Mouse (Mus musculus) kidney, adult 9 months (tissue): Measurements from ENCODE around the gene Itm2b.

Source experiments
- DNase-seq: peaks from one replicate; pipeline ENCODE4 v3.0.0; 2022

Itm2b gene

DNA sequence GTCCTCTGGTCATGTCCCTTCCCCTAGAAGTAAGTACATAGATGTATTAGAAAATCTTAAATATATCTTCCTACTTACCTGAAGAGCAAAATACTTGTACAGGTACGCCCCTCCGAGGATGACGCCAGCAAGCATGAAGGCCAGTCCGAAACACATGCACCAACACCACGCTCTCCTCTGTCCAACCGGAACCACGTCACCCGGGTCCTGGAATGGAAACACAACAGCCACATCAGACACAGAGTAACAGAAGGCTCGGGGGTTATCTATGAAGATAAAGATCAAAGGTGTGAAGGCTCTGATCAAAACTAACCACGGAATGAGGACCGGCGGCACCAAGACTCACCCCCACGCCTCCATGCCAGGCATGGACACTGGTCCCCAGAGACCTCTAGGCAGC, 16.9 kb downstream of the Itm2b start:
- DNase-seq, result no peak

GRCm38 (mm10) chr14:73366278-73366677, 18.8 kb downstream of the Itm2b start:
- no peak for DNase-seq

DNA sequence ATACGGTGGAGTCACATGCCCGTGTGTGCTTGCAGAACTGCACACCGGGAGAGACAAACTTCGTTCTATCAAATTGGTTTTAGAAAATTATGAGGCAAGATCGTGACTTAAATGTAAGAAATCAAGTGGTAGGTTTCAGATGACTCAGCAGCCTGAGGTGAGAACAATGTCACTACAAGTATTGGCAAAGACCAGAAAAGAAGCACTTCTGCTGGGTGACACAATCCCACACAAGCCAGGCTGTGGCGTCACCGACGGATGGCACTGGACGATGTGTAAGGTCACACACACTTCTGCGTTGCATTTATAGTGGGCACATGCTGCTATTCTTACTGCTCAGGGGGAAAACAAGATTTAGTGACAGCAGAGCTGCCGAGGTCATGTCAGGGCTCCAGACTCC, 21.3 kb downstream of the Itm2b start:
- DNase-seq, result no peak

DNA sequence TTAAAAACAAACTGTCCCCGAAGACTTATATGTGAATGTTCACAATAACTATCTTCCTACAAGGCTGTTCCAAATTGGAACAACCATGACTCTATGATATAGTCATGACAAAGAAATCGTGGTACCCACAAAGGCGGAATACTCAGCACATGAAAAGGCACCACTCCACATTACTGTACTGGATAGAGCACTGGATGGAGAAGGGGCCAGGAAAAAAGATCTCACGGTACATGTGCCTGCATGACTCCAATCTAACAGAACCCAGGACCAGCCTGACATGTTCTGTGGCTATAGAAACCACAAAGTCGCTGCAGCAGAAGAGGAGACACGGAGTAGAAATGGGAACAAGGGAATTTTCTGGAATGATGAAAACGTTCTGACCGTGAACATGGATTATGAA, 30.4 kb downstream of the Itm2b start:
- no peak for DNase-seq

GRCm38 (mm10) chr14:73351118-73351517, 34.0 kb downstream of the Itm2b start:
- DNase-seq, result peak; percentile 81

DNA sequence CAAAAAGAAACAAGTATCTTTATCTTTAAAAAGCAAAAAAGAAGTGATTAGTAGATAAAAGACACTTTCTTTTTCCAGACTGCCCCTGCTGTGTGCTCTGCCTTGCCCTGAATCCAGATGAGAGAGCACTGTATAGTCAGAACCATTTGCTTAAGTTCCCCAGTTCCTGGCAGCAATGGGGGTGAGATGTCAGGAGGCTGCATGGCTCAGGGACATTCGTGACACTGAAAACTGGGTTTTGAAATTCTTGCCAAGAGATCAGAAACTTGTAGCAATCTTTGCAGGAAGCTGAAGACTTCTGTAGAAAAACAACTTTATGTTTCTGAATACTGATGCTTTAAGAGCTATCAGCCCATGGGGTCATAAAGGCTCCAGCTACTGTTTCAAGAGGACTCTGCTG, 35.1 kb downstream of the Itm2b start:
- DNase-seq, result no peak

DNA sequence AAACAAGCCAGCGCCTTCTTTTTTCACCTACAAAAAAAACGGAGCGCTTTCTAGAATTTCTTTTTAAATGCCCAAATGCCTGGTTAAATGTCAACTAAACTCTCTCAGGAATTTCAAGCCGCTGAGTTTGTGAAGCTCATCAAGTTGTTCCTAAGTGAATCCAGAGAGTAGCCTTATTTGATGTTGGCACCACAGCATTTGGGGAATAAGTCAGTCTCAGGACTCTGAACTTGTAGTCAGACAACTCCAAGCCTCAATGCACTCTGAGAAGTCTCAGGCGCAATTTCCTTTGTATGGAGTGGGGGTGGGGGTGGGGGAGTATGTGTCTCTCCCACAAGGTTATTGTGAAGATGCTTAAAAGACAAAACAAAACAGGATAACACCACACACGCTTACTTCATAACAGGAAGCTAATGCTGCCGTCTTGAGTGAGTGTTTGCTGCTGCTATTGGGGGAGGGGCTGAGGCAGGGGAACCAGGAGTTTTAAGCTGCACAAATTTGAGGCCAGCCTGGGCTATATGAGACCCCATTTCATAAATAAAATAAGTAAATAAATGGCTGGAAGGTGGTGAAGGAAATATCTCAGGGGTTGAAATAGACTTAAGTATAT, 35.9 kb downstream of the Itm2b start:
- DNase-seq, result peak; percentile 78

DNA sequence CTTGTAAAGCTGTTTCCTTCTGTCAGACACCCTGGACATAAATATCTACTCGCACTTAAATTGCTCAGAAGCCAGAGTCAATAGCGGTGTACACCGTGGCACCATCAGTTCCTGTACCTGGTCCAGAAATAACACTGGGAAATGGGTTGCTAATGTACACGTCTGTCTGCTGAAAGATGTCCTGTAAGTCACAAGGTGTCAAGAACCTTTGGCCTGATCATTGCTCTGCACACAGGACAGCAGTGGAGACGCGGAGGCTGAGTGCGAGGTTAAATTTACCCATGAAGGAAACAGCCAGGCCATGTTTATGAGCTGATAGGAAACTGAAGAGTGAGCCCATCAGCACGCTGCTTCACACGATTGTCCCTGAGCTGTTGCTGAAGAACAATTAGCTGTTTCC, 37.8 kb downstream of the Itm2b start:
- DNase-seq, result peak; percentile 46

- no peak for DNase-seq
These were observed 39.5 kb downstream of the Itm2b start for GRCm38 (mm10) chr14:73345614-73346013.

DNA sequence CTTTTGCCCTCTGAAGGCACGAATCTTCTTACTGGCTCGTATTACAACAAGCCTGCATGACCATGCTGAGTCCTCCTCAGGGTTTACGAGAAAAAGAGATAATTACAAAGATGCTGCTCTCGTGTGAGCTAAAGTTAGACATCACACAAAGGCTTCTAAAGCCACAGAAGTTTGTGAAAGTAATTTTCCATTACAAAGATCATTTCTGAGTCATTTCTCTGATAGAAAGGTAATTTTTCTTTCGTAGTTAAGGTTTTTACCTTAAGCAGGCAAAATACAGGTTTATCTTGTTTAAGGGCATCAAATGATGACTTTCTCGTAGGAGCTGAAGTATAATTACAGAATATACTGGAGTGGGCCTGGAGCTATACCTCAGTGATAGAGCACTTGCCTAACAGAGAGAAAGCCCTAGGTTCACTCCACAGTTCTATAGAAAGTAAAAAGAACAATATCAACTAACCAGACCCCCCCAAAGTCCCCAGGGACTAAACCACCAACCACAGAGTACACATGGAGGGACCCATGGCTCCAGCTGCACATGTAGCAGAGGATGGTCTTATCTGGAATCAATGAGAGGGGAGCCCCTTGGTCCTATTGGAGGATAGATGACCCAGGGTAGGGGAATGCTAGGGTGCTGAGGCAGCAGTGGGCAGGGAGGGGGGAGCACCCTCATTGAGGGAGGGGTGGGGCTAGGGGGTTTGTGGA, 44.9 kb downstream of the Itm2b start:
- DNase-seq, result no peak

GRCm38 (mm10) chr14:73339615-73340014, 45.5 kb downstream of the Itm2b start:
- DNase-seq, result no peak

DNA sequence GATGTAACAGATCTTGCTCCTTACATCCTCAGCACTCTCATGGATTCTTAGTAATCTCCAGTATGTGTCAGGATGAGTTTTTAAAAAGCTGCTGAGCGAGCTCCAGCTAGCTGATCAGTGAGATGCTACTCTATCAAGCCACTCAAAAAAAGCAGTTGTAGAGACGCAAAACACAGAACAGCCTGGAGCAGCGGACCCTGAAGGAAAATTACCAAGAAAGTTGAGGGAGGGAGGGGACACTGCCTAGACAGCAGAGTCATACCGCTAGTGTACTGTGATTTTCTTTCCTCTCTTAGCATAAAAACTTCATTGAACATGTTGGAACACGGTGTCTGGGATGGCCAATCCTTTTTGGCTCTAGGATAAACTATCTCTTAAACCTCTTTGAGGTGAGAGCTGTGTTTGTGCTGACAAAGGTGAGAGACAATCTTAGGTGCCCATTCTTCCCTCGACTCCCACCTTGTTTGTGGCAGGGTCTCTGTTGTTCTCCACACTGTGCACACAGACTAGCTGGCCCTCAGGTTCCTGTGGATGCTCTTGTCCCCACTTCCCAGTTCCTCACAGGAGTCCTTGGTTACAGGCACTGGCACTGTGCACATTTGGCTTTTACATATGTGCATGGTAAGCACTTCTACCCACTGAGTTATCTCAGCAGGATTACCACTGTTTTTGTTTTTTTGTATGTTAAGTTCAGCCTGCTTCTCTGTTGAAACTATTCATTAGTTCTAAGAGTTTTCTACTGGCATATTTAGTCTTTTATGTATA, 48.6 kb downstream of the Itm2b start:
- DNase-seq, result no peak

DNA sequence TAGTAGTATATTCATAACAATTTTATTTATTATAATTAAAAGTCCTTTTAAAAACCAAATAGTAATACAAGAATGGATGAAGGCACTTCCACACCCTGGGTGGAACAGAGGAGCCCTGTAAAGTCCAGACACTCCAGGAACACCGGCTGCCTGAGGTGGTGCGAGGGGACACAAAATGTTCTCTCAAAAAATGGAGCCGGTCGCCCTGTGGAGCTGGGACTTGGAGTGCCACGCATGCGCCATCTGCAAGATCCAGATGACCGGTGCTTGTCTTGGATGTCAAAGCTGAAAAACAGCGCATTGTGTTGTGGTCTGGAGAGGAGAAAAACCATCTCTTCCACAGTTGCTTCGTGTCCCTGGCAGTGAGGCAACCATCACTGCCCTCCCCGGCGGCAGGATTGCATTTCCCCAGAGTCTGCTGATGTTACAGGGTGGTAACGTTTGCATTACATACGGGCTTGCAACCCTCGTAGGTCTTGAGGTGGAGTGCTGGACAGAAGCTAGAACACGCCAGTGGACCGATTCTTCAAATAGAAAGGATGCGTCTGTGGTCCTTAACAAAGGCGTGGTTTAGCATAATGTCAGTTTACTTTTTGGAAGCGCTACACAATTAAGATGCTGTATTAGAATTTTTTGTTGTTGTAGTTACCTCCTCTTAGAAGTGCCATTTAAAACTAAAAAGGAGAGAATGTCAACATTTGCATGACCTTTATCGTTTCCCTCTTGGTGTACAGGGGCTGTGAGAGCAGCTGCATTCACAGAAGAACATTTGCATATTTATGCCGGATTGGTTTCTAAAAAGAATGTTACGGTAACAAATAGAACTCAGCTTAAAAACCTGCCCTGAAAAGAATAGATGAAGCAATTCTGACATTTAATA, 49.9 kb downstream of the Itm2b start:
- no peak for DNase-seq

DNA sequence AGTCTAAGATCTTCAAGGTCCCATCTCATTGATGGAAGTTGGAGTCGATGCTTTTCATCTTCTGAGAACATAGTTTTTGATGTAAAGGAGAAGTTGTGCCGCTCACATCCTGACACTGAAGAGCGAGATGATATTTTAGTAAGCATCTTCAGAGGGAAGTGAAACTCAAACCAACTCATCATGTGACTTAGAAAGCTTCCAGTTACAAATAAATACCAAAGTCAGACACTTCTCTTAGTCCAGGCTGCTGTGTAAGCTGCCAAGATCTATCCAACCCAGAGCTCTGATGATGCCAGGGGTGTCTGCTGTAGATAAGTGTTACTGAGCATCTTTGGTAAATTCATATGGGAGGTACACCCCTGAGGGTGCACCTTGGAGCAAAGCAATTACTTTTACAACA, 51.2 kb downstream of the Itm2b start:
- DNase-seq, result no peak

DNA sequence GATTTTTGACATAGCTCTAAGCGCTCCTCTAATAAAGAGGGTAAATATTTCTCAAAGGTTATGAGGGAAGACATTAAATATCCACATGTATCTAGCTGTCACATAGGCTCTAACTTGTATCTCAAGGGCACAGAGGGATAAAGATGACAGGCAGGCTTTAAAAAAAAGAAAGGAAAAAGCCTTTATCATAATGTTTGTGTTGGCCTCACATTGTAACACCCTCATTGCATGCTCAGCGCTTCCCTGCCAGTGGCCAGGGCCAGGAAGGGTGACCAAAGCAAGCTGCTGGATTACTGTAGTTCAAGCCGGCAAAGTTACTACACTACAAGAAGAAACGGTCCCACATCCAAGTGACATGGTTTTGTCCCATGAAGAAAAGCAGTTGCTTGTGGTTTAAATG, 53.7 kb downstream of the Itm2b start:
- no peak for DNase-seq

GRCm38 (mm10) chr14:73329871-73330270, 55.2 kb downstream of the Itm2b start:
- no peak for DNase-seq

DNA sequence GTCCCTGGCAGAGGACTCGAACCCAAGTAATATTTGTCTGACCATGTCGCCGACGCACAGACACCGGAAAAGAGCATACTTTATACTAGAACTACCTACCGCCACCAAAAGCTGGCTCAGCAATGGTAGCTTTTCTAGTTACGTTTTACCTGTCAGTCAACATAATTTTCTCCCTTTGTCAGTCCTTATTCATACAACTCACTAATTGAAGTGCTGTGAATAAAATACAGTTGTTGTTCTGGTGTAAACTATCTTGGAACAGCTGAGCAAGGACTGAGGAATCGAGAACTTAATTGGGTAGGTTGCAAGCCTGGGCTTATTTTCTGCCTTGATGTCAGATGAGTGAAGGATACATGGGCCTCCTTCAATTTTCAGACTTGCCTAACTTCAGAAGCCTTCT, 58.6 kb downstream of the Itm2b start:
- DNase-seq, result no peak

DNA sequence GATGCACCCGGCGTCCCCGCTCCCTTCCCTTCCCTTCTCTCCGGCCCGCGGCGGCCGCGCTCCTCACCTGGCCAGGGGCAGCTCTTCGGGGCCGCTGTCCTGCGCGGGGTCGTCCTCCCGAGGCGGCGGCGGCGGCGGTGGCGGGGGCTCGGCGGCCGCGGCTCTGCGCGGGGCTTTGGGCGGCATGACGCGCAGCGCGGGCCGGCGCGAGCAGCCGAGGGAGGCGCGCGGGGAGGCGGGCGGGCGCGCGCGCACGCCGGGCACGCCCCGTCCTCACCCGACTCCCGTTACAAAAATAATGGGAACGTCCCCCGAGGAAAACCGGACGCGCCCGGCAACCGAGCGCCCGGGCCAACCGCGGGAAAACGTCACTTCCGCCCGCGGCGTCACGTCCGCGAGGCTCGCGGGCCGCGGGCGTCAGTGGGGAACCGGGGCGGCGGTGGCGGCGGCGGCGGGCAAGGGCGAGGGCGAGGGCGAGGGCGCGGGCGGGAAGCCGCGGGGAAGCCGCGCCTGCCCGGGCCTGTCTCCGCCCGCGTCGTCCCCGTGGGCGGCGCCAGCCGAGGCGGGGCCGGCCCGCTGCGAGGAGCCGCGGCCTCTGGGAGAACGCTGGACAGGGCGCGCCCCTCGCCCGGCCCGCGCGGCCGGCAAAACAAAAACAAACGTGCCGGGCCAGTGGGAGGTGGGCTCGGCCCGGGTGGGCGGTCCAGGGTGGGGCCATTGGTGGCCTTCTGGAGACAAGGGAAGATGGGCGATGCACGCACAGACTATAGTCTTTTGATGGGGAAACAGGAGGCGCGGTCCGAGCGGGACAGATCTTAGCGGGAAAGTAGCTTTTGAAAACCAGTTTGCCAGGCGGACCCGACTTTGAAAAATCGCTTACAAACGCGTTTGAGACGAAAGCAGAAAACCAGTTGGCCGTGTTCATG, 59.4 kb downstream of the Itm2b start, which contains the start of gene Rb1:
Gene Rb1 (minus strand): TSS at position 367 of the 926 bp plus-strand sequence.
- peak; percentile 83 for DNase-seq

DNA sequence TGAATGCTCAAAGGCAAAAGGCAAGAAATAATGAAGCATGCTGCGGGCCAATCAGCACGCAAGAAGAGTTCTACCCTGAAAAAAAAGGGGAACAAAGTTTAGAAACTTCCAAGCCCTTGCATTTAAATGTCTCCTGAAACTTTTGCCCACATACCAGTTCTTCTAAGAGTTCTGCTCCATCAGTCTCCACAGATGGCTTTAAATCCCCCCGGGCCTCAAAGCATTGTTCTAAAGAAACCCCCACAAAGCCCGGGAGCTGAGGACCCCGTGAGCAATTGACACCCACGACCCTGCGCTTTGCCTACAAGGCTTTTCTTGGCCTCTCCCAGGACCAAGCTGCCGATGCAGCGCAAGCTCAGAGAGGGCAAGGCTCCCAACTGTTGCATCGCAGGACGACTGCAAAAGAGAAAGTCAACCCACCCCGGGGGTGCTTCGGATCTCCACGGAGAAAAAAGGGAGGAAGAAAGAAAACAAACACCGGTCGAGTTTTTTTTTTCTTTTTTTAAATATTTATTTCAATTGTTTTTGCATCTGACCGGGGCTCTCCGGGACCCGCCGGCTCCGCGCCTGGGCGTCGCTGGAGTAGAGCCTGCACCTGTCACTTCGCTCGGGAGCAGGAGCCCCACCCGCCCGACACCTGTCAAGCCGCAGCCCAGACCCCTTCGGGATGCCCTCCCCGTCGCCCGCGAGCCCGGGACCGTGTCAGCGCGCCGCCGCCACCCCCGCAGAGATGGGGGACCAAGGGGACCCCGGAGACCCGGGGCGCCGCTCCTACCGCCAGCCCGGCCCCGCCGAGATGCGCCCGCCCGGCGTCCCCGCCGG, 60.2 kb downstream of the Itm2b start:
- DNase-seq, result peak; percentile 40

- no peak for DNase-seq
These were observed 61.1 kb downstream of the Itm2b start for GRCm38 (mm10) chr14:73323965-73324364.

DNA sequence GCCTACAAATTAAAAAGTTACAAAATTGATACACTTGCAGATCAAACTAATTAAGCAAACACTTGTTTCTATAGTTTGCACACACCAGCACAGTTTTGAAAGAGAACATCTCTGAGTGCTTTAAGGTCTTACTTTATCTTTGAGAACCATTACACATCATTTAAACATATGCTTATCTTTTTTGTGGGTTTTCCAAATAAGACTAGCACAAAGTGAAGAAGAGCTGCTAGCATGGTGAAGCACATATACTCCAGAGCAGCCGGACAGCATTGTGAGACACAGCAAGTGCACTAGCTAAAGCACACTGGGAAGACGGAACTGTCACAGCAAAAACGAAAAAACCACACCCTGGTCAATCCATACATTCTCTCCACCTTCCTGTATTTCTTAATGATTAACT, 62.9 kb downstream of the Itm2b start:
- DNase-seq, result no peak
